21 mouse cellular contexts compared by ENCODE assay signal in genomic region chr4:117752469-117752868, GRCm38 (mm10). TPM values are rescaled to one million over a fixed set of nuclear protein-coding genes. Genes with fewer than 3 reads are reported as not detected.
A peak's percentile ranks its signal among the peaks of the same experiment; 100 is the strongest.
DNase-seq lines count a peak whose midpoint lies in the region; ATAC-seq and TF ChIP-seq lines count a peak whose summit lies in the region.
"Not testable (repeated sequence)": the region's sequence is repeated elsewhere in the genome, so short reads cannot be mapped to it uniquely, and the experiment has no call there.
"Had no signal": no experiment of that assay in that cellular context is flagged by ENCODE, and none has a peak within 500 bp of the region (broad histone marks: within the 10 kb centered on the region; RNA-seq: fewer than 3 reads in every experiment).

No protein-coding gene starts in this region.

- WGBS in liver, postnatal 0 days (ENCODE audit: insufficient replicate concordance): 43% methylated on average over 5 of the region's 5 CpGs

- not testable (repeated sequence) for H3K4me3 ChIP-seq in liver, postnatal 0 days (ENCODE audit: low read depth, low read length)

- H3K9ac ChIP-seq in liver, postnatal 0 days (replicated peaks): not testable (repeated sequence)

- H3K27ac ChIP-seq in liver, postnatal 0 days (ENCODE audit: low read depth): peak overlapping the region; percentile 70

- not testable (repeated sequence) for H3K4me2 ChIP-seq in liver, postnatal 0 days (ENCODE audit: low read depth, low read length)

- not testable (repeated sequence) for TF ChIP-seq EP300 in liver, postnatal 0 days (IDR thresholded peaks at IDR 0.05; ENCODE audit: low read depth)

- peak; percentile 54 for DNase-seq in adrenal gland, adult 2 months
- peak; percentile 9 for DNase-seq in adrenal gland, postnatal 10 days
- peak; percentile 12 to 13 for DNase-seq in adrenal gland, postnatal 36 days
- DNase-seq in liver, postnatal 0 days: not testable (repeated sequence)
- peak; percentile 8 for DNase-seq in yolk sac, embryonic 10.5 days (ENCODE audit: low spot score)

- not testable (repeated sequence) for H3K9me3 ChIP-seq in liver, postnatal 0 days (ENCODE audit: low read length)

- H3K27me3 ChIP-seq in liver, postnatal 0 days (ENCODE audit: insufficient read depth, low read length): not testable (repeated sequence)

- TF ChIP-seq CTCF in liver, postnatal 0 days (IDR thresholded peaks at IDR 0.05; ENCODE audit: low read depth): not testable (repeated sequence)

- H3K36me3 ChIP-seq in liver, postnatal 0 days (replicated peaks; ENCODE audit: insufficient read depth, low read length): not testable (repeated sequence)

- H3K4me1 ChIP-seq in liver, postnatal 0 days (ENCODE audit: insufficient read depth): not testable (repeated sequence)

- ATAC-seq in liver, postnatal 0 days: peak; percentile 50; the same call in 1 of the 2 replicates

RNA-seq across cellular contexts. Expression of gene Klf17, which starts 13.0 kb away (rescaled TPM):
- total RNA-seq in adrenal gland, adult 2 months (2021): not detected
- not detected in 2 replicates for polyA plus RNA-seq in adrenal gland, adult 2 months (2012; rRNA removed)
- total RNA-seq in adrenal gland, postnatal 10 days (2021): not detected
- not detected for total RNA-seq in adrenal gland, postnatal 36 days (2021)
- not detected in 2 replicates for polyA plus RNA-seq in liver, postnatal 0 days (2015; fragmentation: Nextera tagmentation; extraction: Ambion mirVana)
- total RNA-seq: adrenal gland, adult 18-20 months; adrenal gland, postnatal 4 days; common myeloid progenitor, adult 5-6 weeks; MEL had no signal
- polyA plus RNA-seq: C2C12; embryonic facial prominence, embryonic 11.5 days; embryonic facial prominence, embryonic 13.5 days; embryonic facial prominence, embryonic 15.5 days; erythroblast, embryonic 14.5 days; forebrain, embryonic 10.5 days; forebrain, embryonic 12.5 days; forebrain, embryonic 14.5 days; forebrain, embryonic 16.5 days had no signal

RNA-seq across cellular contexts. Expression of gene Gm12845, which starts 28.3 kb away (rescaled TPM):
- not detected for total RNA-seq in adrenal gland, adult 2 months (2021)
- polyA plus RNA-seq in adrenal gland, adult 2 months (2012; rRNA removed): not detected in 2 replicates
- not detected for total RNA-seq in adrenal gland, postnatal 10 days (2021)
- not detected for total RNA-seq in adrenal gland, postnatal 36 days (2021)
- polyA plus RNA-seq in liver, postnatal 0 days (2015; fragmentation: Nextera tagmentation; extraction: Ambion mirVana): not detected in 2 replicates
- total RNA-seq: adrenal gland, adult 18-20 months; adrenal gland, postnatal 4 days; common myeloid progenitor, adult 5-6 weeks; ES-E14; MEL had no signal
- polyA plus RNA-seq: brain, embryonic 14.5 days; C2C12; embryonic facial prominence, embryonic 11.5 days; embryonic facial prominence, embryonic 13.5 days; embryonic facial prominence, embryonic 15.5 days; erythroblast, embryonic 14.5 days; forebrain, embryonic 10.5 days; forebrain, embryonic 12.5 days; forebrain, embryonic 14.5 days; forebrain, embryonic 16.5 days; frontal cortex, adult 2 months had no signal
